Mouse (Mus musculus) midbrain, postnatal 0 days (tissue): ENCODE measurements around the gene Slc35d2. TPM values are rescaled to one million over a fixed set of nuclear protein-coding genes. Genes with fewer than 3 reads are reported as not detected.

Source experiments
- ATAC-seq: fragments of 200-750 bp; cut with Nextera tagmentation; 2 replicates; pipeline ENCODE4 v1.8.0; 2017; ENCODE audit warnings: moderate number of reproducible peaks, mild to moderate bottlenecking, moderate TSS enrichment, moderate library complexity; ENCODE audit not compliant: low FRiP score
- DNase-seq: peaks from one replicate; pipeline ENCODE4 v3.0.0-alpha.2; 2015; ENCODE audit warnings: low spot score
- H3K27ac ChIP-seq: fragments of 300-500 bp; sonication (generic); 2 replicates; pipeline ENCODE4 v1.5.1; 2014; ENCODE audit warnings: low read depth, mild to moderate bottlenecking, low read length, mixed read lengths
- H3K27me3 ChIP-seq: fragments of 300-500 bp; sonication (generic); 2 replicates; pipeline ENCODE4 v1.6.1; 2014; ENCODE audit warnings: low read length, control low read depth, mixed read lengths; ENCODE audit not compliant: insufficient read depth
- H3K36me3 ChIP-seq: fragments of 300-500 bp; sonication (generic); 2 replicates; pipeline ENCODE4 v1.6.1; 2014; ENCODE audit warnings: low read length, control low read depth, mixed read lengths; ENCODE audit not compliant: insufficient read depth
- H3K4me1 ChIP-seq: fragments of 300-500 bp; sonication (generic); 2 replicates; pipeline ENCODE4 v1.6.1; 2014; ENCODE audit warnings: mild to moderate bottlenecking, control low read depth, antibody characterized with exemption, low read length, mixed read lengths; ENCODE audit not compliant: insufficient read depth
- H3K4me2 ChIP-seq: fragments of 300-500 bp; sonication (generic); 2 replicates; pipeline ENCODE4 v1.6.1; 2014; ENCODE audit warnings: low read depth, mild to moderate bottlenecking, low read length, mixed read lengths; ENCODE audit not compliant: poor library complexity, severe bottlenecking
- H3K4me3 ChIP-seq: fragments of 300-500 bp; sonication (generic); 2 replicates; pipeline ENCODE4 v1.5.1; 2014; ENCODE audit warnings: low read depth, mild to moderate bottlenecking, low read length, moderate library complexity
- H3K9ac ChIP-seq: fragments of 300-500 bp; sonication (generic); replicated peaks from 2 replicates; pipeline ENCODE4 v1.6.1; 2014; ENCODE audit warnings: mild to moderate bottlenecking, low read length, moderate library complexity, mixed read lengths; ENCODE audit not compliant: poor library complexity, severe bottlenecking
- H3K9me3 ChIP-seq: fragments of 300-500 bp; sonication (generic); 2 replicates; pipeline ENCODE4 v1.6.1; 2016; ENCODE audit warnings: low read length, control low read depth
- CTCF ChIP-seq: IDR thresholded peaks from 2 replicates; pipeline ENCODE4 v1.5.1; 2016; ENCODE audit warnings: antibody characterized with exemption, mild to moderate bottlenecking
- WGBS: fragments of 180-500 bp; shearing (Covaris S2); extraction: QIAGEN DNeasy Blood & Tissue Kit; methylation state at CpG from one replicate; pipeline ENCODE4 v1.1.7; 2014; 5-methylcytosine and 5-hydroxymethylcytosine counted together
- polyA plus RNA-seq: library from polyadenylated mRNA; unstranded; fragments of >200 nt; fragmentation: Nextera tagmentation; extraction: Ambion mirVana; gene quantifications from 2 replicates; pipeline ENCODE4 v1.2.1, GENCODE M21; 2015
- total RNA-seq: library from RNA; depleted of rRNA; stranded (reverse); fragments of >200 nt; gene quantifications from 2 replicates; pipeline ENCODE4 v1.2.3, GENCODE M21; 2014; rRNA removed

Gene Slc35d2
- total RNA-seq = 0.99 and 2.6 TPM in 2 replicates
- polyA plus RNA-seq = 1.0 and 1.1 TPM in 2 replicates

GRCm38 (mm10) chr13:64128858-64129615, at the start of gene Slc35d2:
Gene Slc35d2 (minus strand): TSS chr13:64129368.
- Histone ChIP-seq H3K27ac (no peak within 1 kb of the TSS), H3K9me3 (no peaks in the 10 kb centered on the region), H3K4me2 (peak within 1 kb of the TSS; percentile 66), H3K4me3 (peak within 1 kb of the TSS; percentile 55), H3K4me1 (no peaks in the 10 kb centered on the region), H3K27me3 (no peaks in the 10 kb centered on the region), H3K36me3 (no peaks in the 10 kb centered on the region), H3K9ac (peak within 1 kb of the TSS; percentile 50)
- no peak for TF ChIP-seq CTCF
- DNase-seq (no peak), ATAC-seq (peak; percentile 63; the same call in 1 of the 2 replicates)
- 9% methylated on average over 43 of the region's 44 CpGs for WGBS

GRCm38 (mm10) chr13:64178000-64178399, 48.8 kb upstream of the Slc35d2 start:
- 79% methylated on average over 7 of the region's 7 CpGs for WGBS
- no peak for ATAC-seq
- no peaks in the 10 kb centered on the region for H3K9me3 ChIP-seq
- peaks cover 35% of the 10 kb centered on the region for H3K36me3 ChIP-seq
- no peak overlapping the region for H3K9ac ChIP-seq
- H3K4me1 ChIP-seq = no peaks in the 10 kb centered on the region
- H3K4me2 ChIP-seq = no peak overlapping the region
- no peak overlapping the region for H3K4me3 ChIP-seq
- no peak for TF ChIP-seq CTCF
- no peak for DNase-seq
- H3K27ac ChIP-seq = no peak overlapping the region
- no peaks in the 10 kb centered on the region for H3K27me3 ChIP-seq

- WGBS = 99% methylated on average over 25 of the region's 25 CpGs
Measured at GRCm38 (mm10) chr13:64169746-64170145, 40.6 kb upstream of the Slc35d2 start.

GRCm38 (mm10) chr13:64163147-64163715, 34.1 kb upstream of the Slc35d2 start:
- Histone ChIP-seq H3K4me1 (no peaks in the 10 kb centered on the region), H3K9ac (peak overlapping the region; percentile 92), H3K27me3 (no peaks in the 10 kb centered on the region), H3K27ac (no peak overlapping the region), H3K4me2 (peak overlapping the region; percentile 97), H3K9me3 (peaks cover 10% of the 10 kb centered on the region; the same call in 1 of the 2 replicates), H3K36me3 (no peaks in the 10 kb centered on the region; the same call in 1 of the 2 replicates), H3K4me3 (peak overlapping the region; percentile 88)
- TF ChIP-seq CTCF = no peak
- ATAC-seq (no peak), DNase-seq (no peak)
- 37% methylated on average over 13 of the region's 13 CpGs for WGBS

More at GRCm38 (mm10) chr13:64169746-64170145, 40.6 kb upstream of the Slc35d2 start:
- H3K27ac ChIP-seq = no peak overlapping the region
- H3K9ac ChIP-seq = no peak overlapping the region
- H3K9me3 ChIP-seq = peaks cover 42% of the 10 kb centered on the region
- no peak overlapping the region for H3K4me3 ChIP-seq
- peaks cover 27% of the 10 kb centered on the region for H3K36me3 ChIP-seq
- no peak for TF ChIP-seq CTCF
- no peak for ATAC-seq
- no peak overlapping the region for H3K4me2 ChIP-seq
- H3K27me3 ChIP-seq = no peaks in the 10 kb centered on the region
- no peaks in the 10 kb centered on the region for H3K4me1 ChIP-seq
- DNase-seq = no peak

- DNase-seq = peak; percentile 6
- ATAC-seq = no peak
- 1% methylated on average over 14 of the region's 14 CpGs for WGBS
Measured at GRCm38 (mm10) chr13:64162626-64163025, 33.5 kb upstream of the Slc35d2 start.

More at GRCm38 (mm10) chr13:64162626-64163025, 33.5 kb upstream of the Slc35d2 start:
- TF ChIP-seq CTCF = no peak
- Histone ChIP-seq H3K27ac (no peak overlapping the region), H3K36me3 (no peaks in the 10 kb centered on the region; the same call in 1 of the 2 replicates), H3K4me2 (peak overlapping the region; percentile 97), H3K9ac (peak overlapping the region; percentile 92), H3K9me3 (peaks cover 7% of the 10 kb centered on the region; the same call in 1 of the 2 replicates), H3K4me1 (no peaks in the 10 kb centered on the region), H3K4me3 (peak overlapping the region; percentile 88), H3K27me3 (no peaks in the 10 kb centered on the region)
